Mouse (Mus musculus) kidney, postnatal 10 days (tissue): ENCODE measurements around the gene Rgs14.

ENCODE experiments used
- DNase-seq: peaks from one replicate; pipeline ENCODE4 v3.0.0; 2021; ENCODE audit warnings: mixed read lengths

Rgs14 gene

GRCm38 (mm10) chr13:55361145-55361544, 8.4 kb upstream of the Rgs14 start:
- no peak for DNase-seq

- DNase-seq = no peak
Observed at GRCm38 (mm10) chr13:55361974-55362452, 7.5 kb upstream of the Rgs14 start.

GRCm38 (mm10) chr13:55362453-55363060, 7.0 kb upstream of the Rgs14 start, which contains the start of gene Lman2:
Lman2 (minus strand) TSS chr13:55362783.
- DNase-seq = peak; percentile 97

- DNase-seq = no peak
Observed at GRCm38 (mm10) chr13:55368401-55368800, 1.1 kb upstream of the Rgs14 start.

GRCm38 (mm10) chr13:55370234-55370633, 702 bp downstream of the Rgs14 start:
- peak; percentile 66 for DNase-seq

- DNase-seq = no peak
Observed at GRCm38 (mm10) chr13:55371007-55371681, 1.6 kb downstream of the Rgs14 start.

GRCm38 (mm10) chr13:55371740-55372139, 2.2 kb downstream of the Rgs14 start:
- DNase-seq = no peak

GRCm38 (mm10) chr13:55374206-55374924, 4.8 kb downstream of the Rgs14 start:
- no peak for DNase-seq

GRCm38 (mm10) chr13:55375877-55376276, 6.3 kb downstream of the Rgs14 start:
- no peak for DNase-seq

- DNase-seq = peak; percentile 48
Observed at GRCm38 (mm10) chr13:55378907-55379580, 9.5 kb downstream of the Rgs14 start.

GRCm38 (mm10) chr13:55381790-55382189, 12.3 kb downstream of the Rgs14 start:
- DNase-seq = no peak

- peak; percentile 80 for DNase-seq
Observed at GRCm38 (mm10) chr13:55390644-55391043, 21.1 kb downstream of the Rgs14 start.

GRCm38 (mm10) chr13:55391626-55392029, 22.1 kb downstream of the Rgs14 start:
- peak; percentile 78 for DNase-seq

- DNase-seq = no peak
Observed at GRCm38 (mm10) chr13:55392933-55393332, 23.4 kb downstream of the Rgs14 start.

- no peak for DNase-seq
Observed at GRCm38 (mm10) chr13:55398088-55398487, 28.6 kb downstream of the Rgs14 start, which contains the start of gene Slc34a1. Slc34a1 (plus strand) TSS chr13:55398187.

- DNase-seq = peak; percentile 62
Observed at GRCm38 (mm10) chr13:55399300-55400038, 29.9 kb downstream of the Rgs14 start.

GRCm38 (mm10) chr13:55400039-55400346, 30.5 kb downstream of the Rgs14 start:
- no peak for DNase-seq

GRCm38 (mm10) chr13:55403266-55403665, 33.7 kb downstream of the Rgs14 start:
- no peak for DNase-seq

- DNase-seq = no peak
Observed at GRCm38 (mm10) chr13:55403935-55404852, 34.7 kb downstream of the Rgs14 start.

- peak; percentile 88 for DNase-seq
Observed at GRCm38 (mm10) chr13:55404853-55405782, 35.6 kb downstream of the Rgs14 start.
